Mouse (Mus musculus): Measurements from ENCODE around the gene Galnt14.

DNA sequence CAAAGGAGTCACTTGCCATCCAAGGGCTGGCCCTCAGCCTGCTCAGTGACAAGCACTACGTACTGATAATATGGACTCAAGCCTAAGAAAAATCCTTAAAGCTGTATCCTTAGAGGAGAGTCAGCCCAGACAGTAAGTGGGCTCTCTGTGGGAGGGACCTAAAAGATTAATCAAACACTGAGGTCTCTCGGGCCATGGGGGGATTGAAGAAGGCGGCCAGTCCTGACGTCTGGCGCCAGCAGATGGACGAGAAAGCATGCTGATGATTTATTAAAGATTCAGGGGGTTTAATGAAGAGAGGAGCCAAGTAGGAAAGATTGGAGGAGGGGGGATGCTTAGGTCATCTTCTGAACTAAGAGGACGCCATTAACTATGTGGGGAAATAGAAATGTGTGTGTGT lies 162.1 kb downstream of the Galnt14 start:
- no peak for TF ChIP-seq CTCF (IDR thresholded peaks at IDR 0.05; ENCODE audit: control insufficient read depth, insufficient read depth, insufficient read length)
- TF ChIP-seq MAX (IDR thresholded peaks at IDR 0.05) = no peak
